Mouse (Mus musculus) cortical plate, adult 2 months (tissue): ENCODE measurements around the gene Mfsd14a.

Source experiments
- CTCF ChIP-seq: fragments of 200-500 bp; IDR thresholded peaks from 2 replicates; pipeline ENCODE4 v1.5.1; 2011; ENCODE audit warnings: mild to moderate bottlenecking, control low read depth, low read length; ENCODE audit not compliant: insufficient read depth; ENCODE audit errors: extremely low read depth
- POLR2A ChIP-seq: fragments of 200-500 bp; IDR thresholded peaks from 2 replicates; pipeline ENCODE4 v1.6.1; 2011; ENCODE audit warnings: mild to moderate bottlenecking, low read length, control low read depth; ENCODE audit not compliant: insufficient read depth; ENCODE audit errors: extremely low read depth

DNA sequence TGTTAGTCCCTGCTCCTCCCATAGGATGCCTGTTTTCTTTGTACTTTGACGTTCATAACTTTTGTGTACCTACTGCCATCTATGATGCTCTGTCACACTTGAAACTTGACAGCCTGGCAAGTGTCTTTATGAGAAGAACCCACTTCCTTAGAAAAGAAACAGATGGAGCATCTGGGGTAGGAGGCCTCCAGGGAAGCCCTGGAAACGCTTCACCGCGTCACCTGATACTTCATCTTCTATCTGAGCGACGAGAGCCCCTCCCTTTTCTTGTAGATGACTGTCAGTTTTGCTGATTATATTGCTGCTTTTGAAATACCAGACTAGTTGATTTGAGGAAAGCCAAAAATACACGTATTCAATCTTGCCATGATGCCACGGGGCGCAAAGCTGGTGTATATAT lies 57.9 kb downstream of the Mfsd14a start:
- TF ChIP-seq CTCF = no peak
- no peak for TF ChIP-seq POLR2A
